Mouse (Mus musculus) midbrain, postnatal 0 days (tissue): ENCODE data around the gene Rusc2. TPM values are rescaled to one million over a fixed set of nuclear protein-coding genes. Genes with fewer than 3 reads are reported as not detected.

ENCODE experiments used
- ATAC-seq: fragments of 200-750 bp; cut with Nextera tagmentation; 2 replicates; pipeline ENCODE4 v1.8.0; 2017; ENCODE audit warnings: moderate number of reproducible peaks, mild to moderate bottlenecking, moderate TSS enrichment, moderate library complexity; ENCODE audit not compliant: low FRiP score
- DNase-seq: peaks from one replicate; pipeline ENCODE4 v3.0.0-alpha.2; 2015; ENCODE audit warnings: low spot score
- H3K27ac ChIP-seq: fragments of 300-500 bp; sonication (generic); 2 replicates; pipeline ENCODE4 v1.5.1; 2014; ENCODE audit warnings: low read depth, mild to moderate bottlenecking, low read length, mixed read lengths
- H3K27me3 ChIP-seq: fragments of 300-500 bp; sonication (generic); 2 replicates; pipeline ENCODE4 v1.6.1; 2014; ENCODE audit warnings: low read length, control low read depth, mixed read lengths; ENCODE audit not compliant: insufficient read depth
- H3K36me3 ChIP-seq: fragments of 300-500 bp; sonication (generic); 2 replicates; pipeline ENCODE4 v1.6.1; 2014; ENCODE audit warnings: low read length, control low read depth, mixed read lengths; ENCODE audit not compliant: insufficient read depth
- H3K4me1 ChIP-seq: fragments of 300-500 bp; sonication (generic); 2 replicates; pipeline ENCODE4 v1.6.1; 2014; ENCODE audit warnings: mild to moderate bottlenecking, control low read depth, antibody characterized with exemption, low read length, mixed read lengths; ENCODE audit not compliant: insufficient read depth
- H3K4me2 ChIP-seq: fragments of 300-500 bp; sonication (generic); 2 replicates; pipeline ENCODE4 v1.6.1; 2014; ENCODE audit warnings: low read depth, mild to moderate bottlenecking, low read length, mixed read lengths; ENCODE audit not compliant: poor library complexity, severe bottlenecking
- H3K4me3 ChIP-seq: fragments of 300-500 bp; sonication (generic); 2 replicates; pipeline ENCODE4 v1.5.1; 2014; ENCODE audit warnings: low read depth, mild to moderate bottlenecking, low read length, moderate library complexity
- H3K9ac ChIP-seq: fragments of 300-500 bp; sonication (generic); replicated peaks from 2 replicates; pipeline ENCODE4 v1.6.1; 2014; ENCODE audit warnings: mild to moderate bottlenecking, low read length, moderate library complexity, mixed read lengths; ENCODE audit not compliant: poor library complexity, severe bottlenecking
- H3K9me3 ChIP-seq: fragments of 300-500 bp; sonication (generic); 2 replicates; pipeline ENCODE4 v1.6.1; 2016; ENCODE audit warnings: low read length, control low read depth
- CTCF ChIP-seq: IDR thresholded peaks from 2 replicates; pipeline ENCODE4 v1.5.1; 2016; ENCODE audit warnings: antibody characterized with exemption, mild to moderate bottlenecking
- WGBS: fragments of 180-500 bp; shearing (Covaris S2); extraction: QIAGEN DNeasy Blood & Tissue Kit; methylation state at CpG from one replicate; pipeline ENCODE4 v1.1.7; 2014; 5-methylcytosine and 5-hydroxymethylcytosine counted together
- polyA plus RNA-seq: library from polyadenylated mRNA; unstranded; fragments of >200 nt; fragmentation: Nextera tagmentation; extraction: Ambion mirVana; gene quantifications from 2 replicates; pipeline ENCODE4 v1.2.1, GENCODE M21; 2015
- total RNA-seq: library from RNA; depleted of rRNA; stranded (reverse); fragments of >200 nt; gene quantifications from 2 replicates; pipeline ENCODE4 v1.2.3, GENCODE M21; 2014

Rusc2 gene
- total and polyA plus RNA-seq, 2 experiments from 2014 or later, result 78.9 to 200 TPM

DNA sequence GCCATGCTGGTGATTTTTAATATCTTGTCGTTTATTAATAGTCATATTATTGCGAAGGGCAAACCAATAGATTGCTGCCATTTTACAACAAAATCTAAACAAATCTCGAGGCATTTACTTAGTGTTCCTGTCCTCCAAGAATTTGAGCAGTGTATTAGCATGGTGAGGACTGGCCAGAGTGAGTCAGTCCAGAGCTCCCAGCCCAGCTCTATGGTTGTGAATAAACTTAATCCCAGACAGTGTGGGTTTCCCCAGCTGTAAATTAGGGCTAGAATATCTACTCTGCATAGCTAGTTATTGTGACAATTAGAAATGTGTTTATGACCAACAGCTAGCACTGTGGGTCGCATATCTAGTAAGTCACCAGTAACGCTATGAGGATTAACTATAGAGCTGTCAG lies 14.6 kb downstream of the Rusc2 start:
- H3K27ac ChIP-seq, result no peak overlapping the region
- 84% methylated on average over 5 of the region's 5 CpGs for WGBS
- TF ChIP-seq CTCF, result no peak
- no peaks in the 10 kb centered on the region for H3K27me3 ChIP-seq
- peaks cover 4% of the 10 kb centered on the region; the same call in 1 of the 2 replicates for H3K36me3 ChIP-seq
- no peak overlapping the region for H3K4me2 ChIP-seq
- H3K4me1 ChIP-seq, result peaks cover 14% of the 10 kb centered on the region; the same call in 1 of the 2 replicates
- DNase-seq (no peak), ATAC-seq (no peak)
- no peaks in the 10 kb centered on the region for H3K9me3 ChIP-seq
- no peak overlapping the region for H3K4me3 ChIP-seq
- H3K9ac ChIP-seq, result no peak overlapping the region

DNA sequence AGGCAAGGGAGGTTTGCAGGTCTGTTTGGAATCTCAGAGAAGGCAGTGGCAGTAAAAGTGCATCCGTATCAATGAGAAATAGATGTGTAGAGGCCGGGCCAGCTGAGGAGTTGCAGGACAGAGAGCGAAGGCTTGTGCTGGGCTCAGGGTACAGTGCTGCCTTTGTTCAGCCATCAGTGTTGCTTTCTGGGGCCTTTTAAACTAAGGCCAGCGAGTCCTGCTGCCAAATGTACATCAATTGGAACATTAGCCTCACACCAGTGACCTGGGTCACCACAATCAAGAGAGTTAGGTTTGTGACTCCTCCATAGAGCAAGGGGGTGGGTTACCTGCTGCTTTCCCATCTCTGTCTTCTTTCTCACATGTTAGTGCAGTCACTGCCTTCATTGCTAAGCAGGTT lies 16.2 kb downstream of the Rusc2 start:
- H3K27me3 ChIP-seq, result no peaks in the 10 kb centered on the region
- H3K36me3 ChIP-seq, result peaks cover 8% of the 10 kb centered on the region; the same call in 1 of the 2 replicates
- ATAC-seq, result no peak
- H3K9me3 ChIP-seq, result no peaks in the 10 kb centered on the region
- 0 out of 2 replicates have a peak overlapping the region, but pooled peaks have one; percentile 13 for H3K27ac ChIP-seq
- H3K9ac ChIP-seq, result no peak overlapping the region
- no peak overlapping the region for H3K4me2 ChIP-seq
- peaks cover 15% of the 10 kb centered on the region; the same call in 1 of the 2 replicates for H3K4me1 ChIP-seq
- WGBS, result 63% methylated on average over 4 of the region's 4 CpGs
- H3K4me3 ChIP-seq, result no peak overlapping the region
- DNase-seq, result peak; percentile 40
- TF ChIP-seq CTCF, result no peak

DNA sequence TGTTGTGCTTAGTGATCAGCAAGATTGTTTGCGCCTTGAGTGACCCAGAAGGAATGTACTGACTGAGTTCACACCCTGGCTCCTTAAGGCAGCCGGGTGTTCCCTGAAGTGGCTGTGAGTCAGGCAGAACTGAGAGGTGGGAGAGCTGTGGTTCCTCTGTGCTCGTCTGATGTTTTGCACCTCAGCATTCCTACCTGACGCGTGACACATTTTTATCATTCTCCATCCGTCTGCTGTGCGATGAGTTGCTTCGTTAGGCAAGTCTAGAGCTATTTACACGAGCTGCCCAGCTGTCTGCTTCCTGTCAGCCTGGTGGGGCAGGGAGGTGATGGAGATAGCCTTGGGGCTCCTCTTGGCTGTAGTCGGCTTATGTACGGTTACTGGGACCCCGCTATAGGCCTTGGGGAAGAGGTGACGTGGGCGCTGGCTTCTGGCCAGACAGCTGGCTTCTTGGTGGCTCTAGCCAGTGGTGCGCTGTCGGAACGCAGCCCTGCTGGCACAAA lies 17.1 kb downstream of the Rusc2 start:
- peaks cover 8% of the 10 kb centered on the region; the same call in 1 of the 2 replicates for H3K36me3 ChIP-seq
- H3K4me2 ChIP-seq, result peak overlapping the region; percentile 24
- 45% methylated on average over 17 of the region's 17 CpGs for WGBS
- no peaks in the 10 kb centered on the region for H3K9me3 ChIP-seq
- no peak overlapping the region for H3K4me3 ChIP-seq
- peaks cover 15% of the 10 kb centered on the region; the same call in 1 of the 2 replicates for H3K4me1 ChIP-seq
- H3K9ac ChIP-seq, result no peak overlapping the region
- peak overlapping the region; percentile 13; the same call in 1 of the 2 replicates for H3K27ac ChIP-seq
- H3K27me3 ChIP-seq, result no peaks in the 10 kb centered on the region
- peak; percentile 72 for DNase-seq
- TF ChIP-seq CTCF, result no peak
- peak; percentile 53; the same call in 1 of the 2 replicates for ATAC-seq

DNA sequence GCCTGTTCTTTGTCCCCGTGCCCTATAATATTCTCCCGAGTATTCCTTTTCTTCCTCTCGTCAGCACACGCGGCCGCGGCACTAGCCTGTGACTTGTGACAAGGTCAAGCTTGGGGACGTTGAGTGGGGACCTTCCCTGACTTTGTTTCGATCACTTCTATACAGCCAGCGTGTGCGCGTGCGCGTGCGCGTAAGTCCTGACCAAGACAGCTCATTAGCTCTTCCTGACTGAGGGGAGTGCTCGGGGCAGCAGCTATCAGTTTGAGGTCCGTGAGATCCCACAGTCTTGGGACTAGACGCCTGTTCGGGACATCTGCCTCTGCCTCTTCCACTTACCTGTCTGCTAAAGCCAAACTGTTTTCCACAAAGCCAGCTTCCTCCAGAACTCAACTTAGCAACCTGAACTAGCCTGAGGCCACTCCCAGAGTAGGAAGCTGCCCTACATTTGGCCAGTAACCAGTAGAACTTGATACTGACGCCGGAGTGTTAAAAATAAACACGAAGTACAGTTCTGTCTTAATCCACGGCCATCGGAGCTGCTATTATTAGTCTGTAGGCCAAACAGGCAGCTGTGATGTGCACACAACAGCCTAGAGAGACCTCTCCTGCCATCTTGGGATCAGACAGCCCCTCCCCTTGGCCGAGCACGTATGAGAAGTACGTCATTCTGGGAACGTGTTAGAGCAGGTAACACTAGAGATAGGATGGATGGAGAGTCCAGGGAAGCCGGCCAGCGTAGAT lies 17.8 kb downstream of the Rusc2 start:
- H3K36me3 ChIP-seq, result peaks cover 8% of the 10 kb centered on the region; the same call in 1 of the 2 replicates
- H3K4me3 ChIP-seq, result no peak overlapping the region
- DNase-seq (no peak), ATAC-seq (no peak; the same call in 1 of the 2 replicates)
- H3K9me3 ChIP-seq, result no peaks in the 10 kb centered on the region
- WGBS, result 74% methylated on average over 31 of the region's 31 CpGs
- TF ChIP-seq CTCF, result no peak
- H3K27me3 ChIP-seq, result no peaks in the 10 kb centered on the region
- H3K27ac ChIP-seq, result peak overlapping the region; percentile 13; the same call in 1 of the 2 replicates
- peaks cover 15% of the 10 kb centered on the region; the same call in 1 of the 2 replicates for H3K4me1 ChIP-seq
- no peak overlapping the region for H3K9ac ChIP-seq
- peak overlapping the region; percentile 24 for H3K4me2 ChIP-seq

DNA sequence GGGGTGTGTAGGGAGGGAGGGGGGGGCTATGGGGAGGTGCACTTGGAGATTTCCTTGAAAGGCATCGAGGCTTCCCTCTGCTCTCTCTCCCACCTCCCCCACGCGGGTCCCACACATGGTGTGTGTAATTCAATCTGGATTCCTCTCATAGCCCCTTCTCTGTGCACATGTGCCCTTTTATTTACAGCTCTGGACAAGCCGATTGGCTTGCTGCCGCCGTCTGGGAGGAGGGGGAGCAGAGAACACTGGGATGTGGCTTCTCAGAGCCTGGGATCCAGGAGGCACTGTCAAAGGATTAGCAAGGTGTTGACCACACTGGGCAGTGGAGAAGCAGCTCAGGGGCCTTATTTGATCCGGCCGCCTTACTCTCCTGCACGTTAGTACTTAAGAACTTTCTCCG lies 19.2 kb downstream of the Rusc2 start:
- H3K9ac ChIP-seq, result peak overlapping the region; percentile 33; the same call in 1 of the 2 replicates
- H3K4me3 ChIP-seq, result no peak overlapping the region
- H3K27ac ChIP-seq, result no peak overlapping the region
- no peak for ATAC-seq
- H3K27me3 ChIP-seq, result no peaks in the 10 kb centered on the region
- 14% methylated on average over 10 of the region's 10 CpGs for WGBS
- no peak overlapping the region for H3K4me2 ChIP-seq
- 0 out of 2 replicates have a peak, but pooled peaks cover 7% of the 10 kb centered on the region for H3K36me3 ChIP-seq
- H3K9me3 ChIP-seq, result no peaks in the 10 kb centered on the region
- H3K4me1 ChIP-seq, result peaks cover 19% of the 10 kb centered on the region; the same call in 1 of the 2 replicates
- no peak for DNase-seq
- no peak for TF ChIP-seq CTCF

DNA sequence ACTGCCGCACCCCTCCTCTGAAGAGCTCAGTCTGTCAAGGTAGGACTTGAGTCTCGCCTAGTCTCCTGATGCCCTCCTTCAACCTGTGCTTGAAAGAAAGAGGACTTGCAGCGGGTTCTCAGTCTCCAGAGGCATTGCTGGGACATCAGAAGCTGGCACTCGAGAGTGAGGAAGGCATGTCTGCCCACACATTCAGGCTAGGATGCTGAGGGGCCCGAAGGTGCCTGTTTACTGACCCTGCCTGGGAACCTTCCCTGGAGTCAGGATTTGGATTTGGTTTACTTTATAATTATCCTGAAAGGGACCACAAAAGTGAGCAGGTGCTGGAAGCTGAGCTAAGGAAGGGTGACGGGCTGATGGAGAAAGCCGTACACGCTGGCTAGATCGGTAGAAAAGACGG lies 19.7 kb downstream of the Rusc2 start:
- no peak for DNase-seq
- no peak overlapping the region for H3K4me3 ChIP-seq
- WGBS, result 82% methylated on average over 10 of the region's 10 CpGs
- H3K36me3 ChIP-seq, result 0 out of 2 replicates have a peak, but pooled peaks cover 7% of the 10 kb centered on the region
- H3K9me3 ChIP-seq, result no peaks in the 10 kb centered on the region
- no peaks in the 10 kb centered on the region for H3K27me3 ChIP-seq
- H3K27ac ChIP-seq, result no peak overlapping the region
- no peak overlapping the region for H3K9ac ChIP-seq
- no peak for TF ChIP-seq CTCF
- ATAC-seq, result no peak
- peaks cover 19% of the 10 kb centered on the region; the same call in 1 of the 2 replicates for H3K4me1 ChIP-seq
- no peak overlapping the region for H3K4me2 ChIP-seq
